Comparison of ENCODE assay signal across 15 mouse cellular contexts in genomic region chr4:122962751-122963150, GRCm38 (mm10). TPM values are rescaled to one million over a fixed set of nuclear protein-coding genes. Genes with fewer than 3 reads are reported as not detected.
DNase-seq lines count a peak whose midpoint lies in the region; ATAC-seq and TF ChIP-seq lines count a peak whose summit lies in the region.
"Had no signal": no experiment of that assay in that cellular context is flagged by ENCODE, and none has a peak within 500 bp of the region (broad histone marks: within the 10 kb centered on the region; RNA-seq: fewer than 3 reads in every experiment).

No protein-coding gene starts in this region.

- no peak overlapping the region for H3K9ac ChIP-seq in embryonic facial prominence, embryonic 11.5 days (replicated peaks; ENCODE audit: low read length)
- no peak overlapping the region for H3K9ac ChIP-seq in kidney, postnatal 0 days (ENCODE audit: low read depth, low read length)
- no peak overlapping the region for H3K9ac ChIP-seq in stomach, embryonic 15.5 days
- H3K9ac ChIP-seq: embryonic facial prominence, embryonic 13.5 days; lung, embryonic 15.5 days had no signal

- H3K9me3 ChIP-seq in embryonic facial prominence, embryonic 11.5 days (replicated peaks; ENCODE audit: control insufficient read depth, low read length) = no peaks in the 10 kb centered on the region
- no peaks in the 10 kb centered on the region for H3K9me3 ChIP-seq in embryonic facial prominence, embryonic 10.5 days
- no peaks in the 10 kb centered on the region for H3K9me3 ChIP-seq in kidney, postnatal 0 days (replicated peaks; ENCODE audit: low read length)
- no peaks in the 10 kb centered on the region for H3K9me3 ChIP-seq in stomach, embryonic 15.5 days
- H3K9me3 ChIP-seq: embryonic facial prominence, embryonic 13.5 days; lung, embryonic 15.5 days had no signal

- H3K36me3 ChIP-seq in embryonic facial prominence, embryonic 11.5 days (replicated peaks; ENCODE audit: control insufficient read depth, insufficient read depth, low read depth, low read length) = no peaks in the 10 kb centered on the region
- peaks cover 15% of the 10 kb centered on the region for H3K36me3 ChIP-seq in embryonic facial prominence, embryonic 10.5 days (replicated peaks)
- H3K36me3 ChIP-seq in kidney, postnatal 0 days (ENCODE audit: insufficient read depth, low read length) = no peaks in the 10 kb centered on the region
- H3K36me3 ChIP-seq in kidney, adult 2 months (ENCODE audit: control insufficient read depth, insufficient read depth, low read length) = no peaks in the 10 kb centered on the region
- H3K36me3 ChIP-seq in stomach, embryonic 15.5 days = no peaks in the 10 kb centered on the region
- H3K36me3 ChIP-seq: embryonic facial prominence, embryonic 13.5 days; lung, embryonic 15.5 days had no signal

- WGBS in embryonic facial prominence, embryonic 11.5 days = 33% methylated on average over 8 of the region's 8 CpGs
- WGBS in embryonic facial prominence, embryonic 10.5 days = 42% methylated on average over 8 of the region's 8 CpGs
- WGBS in kidney, postnatal 0 days = 54% methylated on average over 8 of the region's 8 CpGs
- 68% methylated on average over 8 of the region's 8 CpGs for WGBS in kidney, adult 2 months
- WGBS in stomach, embryonic 15.5 days = 48% methylated on average over 8 of the region's 8 CpGs

- H3K27me3 ChIP-seq in embryonic facial prominence, embryonic 11.5 days (ENCODE audit: control insufficient read depth, insufficient read depth, low read length) = no peaks in the 10 kb centered on the region
- H3K27me3 ChIP-seq in embryonic facial prominence, embryonic 10.5 days (replicated peaks; ENCODE audit: low read depth, poor library complexity, severe bottlenecking) = peaks cover 55% of the 10 kb centered on the region
- no peaks in the 10 kb centered on the region for H3K27me3 ChIP-seq in kidney, postnatal 0 days (ENCODE audit: insufficient read depth, low read length)
- no peaks in the 10 kb centered on the region for H3K27me3 ChIP-seq in kidney, adult 2 months (replicated peaks; ENCODE audit: control insufficient read depth, insufficient read depth, low read length)
- H3K27me3 ChIP-seq in stomach, embryonic 15.5 days (replicated peaks) = peaks cover 10% of the 10 kb centered on the region; the same call in 1 of the 2 replicates

- no peak for TF ChIP-seq POLR2A in kidney, adult 2 months (IDR thresholded peaks at IDR 0.05; ENCODE audit: low read depth, low read length)

- no peaks in the 10 kb centered on the region; the same call in 1 of the 2 replicates for H3K4me1 ChIP-seq in embryonic facial prominence, embryonic 11.5 days (ENCODE audit: control insufficient read depth, insufficient read depth, low read length)
- H3K4me1 ChIP-seq in embryonic facial prominence, embryonic 10.5 days = peaks cover 48% of the 10 kb centered on the region
- H3K4me1 ChIP-seq in kidney, postnatal 0 days (replicated peaks; ENCODE audit: insufficient read depth, low read length) = peaks cover 14% of the 10 kb centered on the region
- H3K4me1 ChIP-seq in kidney, adult 2 months (ENCODE audit: control insufficient read depth, insufficient read depth, low read length) = no peaks in the 10 kb centered on the region; the same call in 1 of the 2 replicates
- peaks cover 21% of the 10 kb centered on the region for H3K4me1 ChIP-seq in stomach, embryonic 15.5 days

- DNase-seq in embryonic facial prominence, embryonic 11.5 days (ENCODE audit: low spot score) = peak; percentile 22
- DNase-seq in embryonic facial prominence, embryonic 10.5 days (ENCODE audit: low spot score) = no peak
- peak; percentile 30 for DNase-seq in kidney, postnatal 0 days (ENCODE audit: low spot score)
- no peak for DNase-seq in kidney, adult 2 months
- no peak for DNase-seq in urinary bladder, adult 18-20 months (ENCODE audit: low spot score in 2 of 2)
- DNase-seq in adrenal gland, postnatal 36 days = no peak
- DNase-seq: layer of hippocampus, adult 9-11 months; right cerebral cortex, adult 18-20 months had no signal

- no peak for ATAC-seq in embryonic facial prominence, embryonic 11.5 days (replicated peaks; ENCODE audit: insufficient number of reproducible peaks, low FRiP score, low TSS enrichment, low read depth)
- no peak for ATAC-seq in kidney, postnatal 0 days (replicated peaks; ENCODE audit: low FRiP score, low read depth)
- 0 out of 2 replicates have a peak, but pooled peaks have one; percentile 2 for ATAC-seq in megakaryocyte progenitor cell, adult 5-6 weeks (replicated peaks; ENCODE audit: poor library complexity)
- ATAC-seq in stomach, embryonic 15.5 days (ENCODE audit: insufficient read depth, low FRiP score, low read depth) = peak; percentile 33; the same call in 1 of the 2 replicates

- no peak for TF ChIP-seq CTCF in kidney, postnatal 0 days (IDR thresholded peaks at IDR 0.05; ENCODE audit: low read depth)
- TF ChIP-seq CTCF in kidney, adult 2 months (conservative IDR thresholded peaks at IDR 0.05; ENCODE audit: insufficient read depth, insufficient read length, low read depth, low read length) = no peak

- no peak overlapping the region for H3K4me2 ChIP-seq in embryonic facial prominence, embryonic 11.5 days (ENCODE audit: low read depth, low read length)
- no peak overlapping the region for H3K4me2 ChIP-seq in kidney, postnatal 0 days (ENCODE audit: low read length)
- H3K4me2 ChIP-seq in stomach, embryonic 15.5 days = no peak overlapping the region
- H3K4me2 ChIP-seq: embryonic facial prominence, embryonic 13.5 days; lung, embryonic 15.5 days had no signal

- no peak overlapping the region for H3K4me3 ChIP-seq in embryonic facial prominence, embryonic 11.5 days (ENCODE audit: low read depth, low read length)
- H3K4me3 ChIP-seq in embryonic facial prominence, embryonic 10.5 days = no peak overlapping the region
- H3K4me3 ChIP-seq in kidney, postnatal 0 days (replicated peaks; ENCODE audit: low read depth, low read length) = no peak overlapping the region
- H3K4me3 ChIP-seq in kidney, adult 2 months (ENCODE audit: insufficient read depth, low read depth, low read length) = no peak overlapping the region
- H3K4me3 ChIP-seq in stomach, embryonic 15.5 days (replicated peaks) = no peak overlapping the region
- H3K4me3 ChIP-seq: embryonic facial prominence, embryonic 13.5 days; lung, embryonic 15.5 days had no signal

- no peak overlapping the region for H3K27ac ChIP-seq in embryonic facial prominence, embryonic 11.5 days (replicated peaks; ENCODE audit: low read depth, low read length)
- no peak overlapping the region; the same call in none of the 2 replicates for H3K27ac ChIP-seq in embryonic facial prominence, embryonic 10.5 days (replicated peaks)
- H3K27ac ChIP-seq in kidney, postnatal 0 days = no peak overlapping the region
- no peak overlapping the region for H3K27ac ChIP-seq in kidney, adult 2 months (ENCODE audit: insufficient read depth, low read depth, low read length)
- no peak overlapping the region for H3K27ac ChIP-seq in stomach, embryonic 15.5 days
- H3K27ac ChIP-seq: embryonic facial prominence, embryonic 13.5 days; lung, embryonic 15.5 days had no signal

RNA-seq across cellular contexts. Expression of gene Mfsd2a, which starts 1.8 kb away (rescaled TPM):
- polyA plus RNA-seq in embryonic facial prominence, embryonic 11.5 days (2014; fragmentation: Nextera tagmentation; extraction: Ambion mirVana) = 8.2 and 8.7 TPM in 2 replicates
- 10.1 and 12.9 TPM in 2 replicates for polyA plus RNA-seq in embryonic facial prominence, embryonic 10.5 days (2016; fragmentation: Nextera tagmentation; extraction: Ambion mirVana)
- polyA plus RNA-seq in kidney, postnatal 0 days (2015; fragmentation: Nextera tagmentation; extraction: Ambion mirVana) = 1.8 and 2.1 TPM in 2 replicates
- polyA plus RNA-seq in kidney, adult 2 months (2012; rRNA removed) = 27.6 and 43.9 TPM in 2 replicates
- 0.10 and 0.22 TPM in 2 replicates for total RNA-seq in megakaryocyte progenitor cell, adult 5-6 weeks (2015)
- 0.20 TPM in 1 of 2 replicates, not detected in the other for total RNA-seq in megakaryocyte progenitor cell, adult 5-6 weeks (2017)
- 2.7 and 4.1 TPM in 2 replicates for polyA plus RNA-seq in stomach, embryonic 15.5 days (2015; fragmentation: Nextera tagmentation; extraction: Ambion mirVana)
- total RNA-seq in adrenal gland, postnatal 36 days (2021) = 1 to 10 TPM; 5.4 to 6.6 TPM
- total RNA-seq: gastrocnemius, adult 8-10 months; heart, postnatal 25 days; monocyte, adult 5-6 weeks had no signal

RNA-seq across cellular contexts. Expression of gene Mycl, which starts 32.7 kb away (rescaled TPM):
- polyA plus RNA-seq in embryonic facial prominence, embryonic 11.5 days (2014; fragmentation: Nextera tagmentation; extraction: Ambion mirVana) = 40.0 and 46.3 TPM in 2 replicates
- 33.6 and 43.0 TPM in 2 replicates for polyA plus RNA-seq in embryonic facial prominence, embryonic 10.5 days (2016; fragmentation: Nextera tagmentation; extraction: Ambion mirVana)
- 6.5 and 7.1 TPM in 2 replicates for polyA plus RNA-seq in kidney, postnatal 0 days (2015; fragmentation: Nextera tagmentation; extraction: Ambion mirVana)
- 1.5 and 1.6 TPM in 2 replicates for polyA plus RNA-seq in kidney, adult 2 months (2012; rRNA removed)
- total RNA-seq in megakaryocyte progenitor cell, adult 5-6 weeks (2015) = 0.12 and 0.54 TPM in 2 replicates
- 0.54 and 2.0 TPM in 2 replicates for total RNA-seq in megakaryocyte progenitor cell, adult 5-6 weeks (2017)
- 20.6 and 21.3 TPM in 2 replicates for polyA plus RNA-seq in stomach, embryonic 15.5 days (2015; fragmentation: Nextera tagmentation; extraction: Ambion mirVana)
- total RNA-seq in adrenal gland, postnatal 36 days (2021) = 1 to 10 TPM; 3.8 to 4.9 TPM

RNA-seq across cellular contexts. Expression of gene Trit1, which starts 53.6 kb away (rescaled TPM):
- polyA plus RNA-seq in embryonic facial prominence, embryonic 11.5 days (2014; fragmentation: Nextera tagmentation; extraction: Ambion mirVana) = 21.6 and 21.9 TPM in 2 replicates
- polyA plus RNA-seq in embryonic facial prominence, embryonic 10.5 days (2016; fragmentation: Nextera tagmentation; extraction: Ambion mirVana) = 19.0 and 21.6 TPM in 2 replicates
- polyA plus RNA-seq in kidney, postnatal 0 days (2015; fragmentation: Nextera tagmentation; extraction: Ambion mirVana) = 15.7 and 17.1 TPM in 2 replicates
- polyA plus RNA-seq in kidney, adult 2 months (2012; rRNA removed) = 4.7 and 5.1 TPM in 2 replicates
- total RNA-seq in megakaryocyte progenitor cell, adult 5-6 weeks (2015) = 11.3 and 14.5 TPM in 2 replicates
- 19.3 and 26.1 TPM in 2 replicates for total RNA-seq in megakaryocyte progenitor cell, adult 5-6 weeks (2017)
- polyA plus RNA-seq in stomach, embryonic 15.5 days (2015; fragmentation: Nextera tagmentation; extraction: Ambion mirVana) = 18.3 and 20.4 TPM in 2 replicates
- 10 to 100 TPM; 25.2 to 25.7 TPM for total RNA-seq in adrenal gland, postnatal 36 days (2021)

Comparison
In these comparisons a context has a peak if more than half of its experiments do, and no peak if none do; other contexts are left out.
1. DNase-seq: peak in embryonic facial prominence, embryonic 11.5 days (single experiment) and kidney, postnatal 0 days (single experiment); none in embryonic facial prominence, embryonic 10.5 days (single experiment), kidney, adult 2 months (single experiment), urinary bladder, adult 18-20 months (0 of 2) and adrenal gland, postnatal 36 days (0 of 2).
2. ATAC-seq: peak in megakaryocyte progenitor cell, adult 5-6 weeks (single experiment) and stomach, embryonic 15.5 days (single experiment); none in embryonic facial prominence, embryonic 11.5 days (single experiment) and kidney, postnatal 0 days (single experiment).